Mouse (Mus musculus) forebrain, postnatal 0 days (tissue): ENCODE data around the gene Bicral. TPM values are rescaled to one million over a fixed set of nuclear protein-coding genes. Genes with fewer than 3 reads are reported as not detected.

ENCODE experiments used
- ATAC-seq: fragments of 200-750 bp; cut with Nextera tagmentation; 2 replicates; pipeline ENCODE4 v1.8.0; 2017; ENCODE audit warnings: mild to moderate bottlenecking, moderate library complexity
- DNase-seq: peaks from one replicate; pipeline ENCODE4 v3.0.0-alpha.2; 2015
- H3K27ac ChIP-seq: fragments of 300-500 bp; sonication (generic); 2 replicates; pipeline ENCODE4 v1.5.1; 2014; ENCODE audit warnings: low read depth, mild to moderate bottlenecking, antibody characterized with exemption, low read length, moderate library complexity, mixed read lengths
- H3K27me3 ChIP-seq: fragments of 300-500 bp; sonication (generic); 2 replicates; pipeline ENCODE4 v1.6.1; 2014; ENCODE audit warnings: mild to moderate bottlenecking, low read length, mixed read lengths; ENCODE audit not compliant: insufficient read depth
- H3K36me3 ChIP-seq: fragments of 300-500 bp; sonication (generic); 2 replicates; pipeline ENCODE4 v1.6.1; 2014; ENCODE audit warnings: mild to moderate bottlenecking, moderate library complexity; ENCODE audit not compliant: insufficient read depth
- H3K4me1 ChIP-seq: fragments of 300-500 bp; sonication (generic); 2 replicates; pipeline ENCODE4 v1.6.1; 2014; ENCODE audit warnings: antibody characterized with exemption; ENCODE audit not compliant: insufficient read depth
- H3K4me2 ChIP-seq: fragments of 300-500 bp; sonication (generic); 2 replicates; pipeline ENCODE4 v1.6.1; 2014; ENCODE audit warnings: low read depth, mild to moderate bottlenecking, moderate library complexity
- H3K4me3 ChIP-seq: fragments of 300-500 bp; sonication (generic); 2 replicates; pipeline ENCODE4 v1.5.1; 2014; ENCODE audit warnings: low read depth, low read length, mixed read lengths
- H3K9ac ChIP-seq: fragments of 300-500 bp; sonication (generic); 2 replicates; pipeline ENCODE4 v1.6.1; 2014; ENCODE audit warnings: mild to moderate bottlenecking
- H3K9me3 ChIP-seq: fragments of 300-500 bp; sonication (generic); 2 replicates; pipeline ENCODE4 v1.6.1; 2016; ENCODE audit warnings: low read length
- CTCF ChIP-seq: sonication (generic); IDR thresholded peaks from 2 replicates; pipeline ENCODE4 v1.5.1; 2016; ENCODE audit warnings: antibody characterized with exemption, control low read depth, low read depth
- WGBS: fragments of 180-500 bp; shearing (Covaris S2); extraction: QIAGEN DNeasy Blood & Tissue Kit; methylation state at CpG from one replicate; pipeline ENCODE4 v1.1.7; 2014; 5-methylcytosine and 5-hydroxymethylcytosine counted together
- polyA plus RNA-seq: library from polyadenylated mRNA; unstranded; fragments of >200 nt; fragmentation: Nextera tagmentation; extraction: Ambion mirVana; gene quantifications from 2 replicates; pipeline ENCODE4 v1.2.1, GENCODE M21; 2015
- total RNA-seq: library from RNA; depleted of rRNA; stranded (reverse); fragments of >200 nt; gene quantifications from 2 replicates; pipeline ENCODE4 v1.2.3, GENCODE M21; 2014; rRNA removed

The Bicral gene
- total and polyA plus RNA-seq, 2 experiments from 2014 or later: 6.7 to 36.7 TPM

GRCm38 (mm10) chr17:46758753-46759152, 99.5 kb downstream of the Bicral start:
- Histone ChIP-seq H3K27me3 (no peaks in the 10 kb centered on the region), H3K9ac (no peak overlapping the region), H3K36me3 (no peaks in the 10 kb centered on the region), H3K9me3 (no peaks in the 10 kb centered on the region), H3K4me3 (no peak overlapping the region), H3K4me2 (no peak overlapping the region), H3K27ac (no peak overlapping the region), H3K4me1 (no peaks in the 10 kb centered on the region)
- ATAC-seq (no peak), DNase-seq (no peak)
- no peak for TF ChIP-seq CTCF
- 82% methylated on average over 12 of the region's 12 CpGs for WGBS

DNA sequence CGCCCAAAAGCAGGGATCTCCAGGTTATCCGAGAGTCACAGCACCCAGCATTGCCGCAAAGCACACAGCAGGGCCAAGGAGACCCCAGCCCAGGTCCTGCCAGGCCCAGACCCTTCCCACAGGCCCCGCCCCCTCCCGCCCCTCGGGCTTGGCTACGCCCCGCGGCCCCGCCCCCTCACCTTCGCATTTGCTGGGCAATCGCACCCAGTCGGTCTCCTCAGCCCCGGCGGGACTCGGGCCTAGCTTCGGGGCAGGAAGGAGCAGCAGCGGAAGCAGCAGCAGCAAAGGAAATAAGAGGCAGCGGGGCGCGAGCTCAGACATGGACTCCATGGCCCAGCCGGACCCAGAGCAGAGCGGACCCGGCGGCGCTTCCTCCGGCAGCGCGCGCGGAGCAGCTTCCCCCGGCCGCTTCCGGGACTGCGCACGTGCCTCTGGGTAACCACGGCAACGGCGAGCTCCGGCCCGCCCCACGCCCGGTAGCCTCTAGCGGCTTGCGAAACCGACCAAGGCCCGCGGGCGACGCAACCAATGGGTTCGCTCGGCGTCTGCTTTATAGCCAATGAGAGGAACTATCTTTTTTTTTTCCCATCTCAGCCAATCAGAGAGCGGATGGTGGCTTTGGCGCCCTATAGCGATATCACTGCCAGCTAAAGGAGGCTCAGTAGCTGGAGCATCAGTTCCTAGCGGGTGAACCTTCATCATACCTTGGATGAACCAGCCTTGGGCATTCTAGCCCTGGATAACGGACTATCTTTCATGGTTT, 106.3 kb downstream of the Bicral start, which contains the start of gene Cnpy3:
TSS of gene Cnpy3 (minus strand) at position 421 of the 763 bp plus-strand sequence.
- Histone ChIP-seq H3K4me2 (peak within 1 kb of the TSS; percentile 72), H3K27me3 (no peaks in the 10 kb centered on the region), H3K9me3 (no peaks in the 10 kb centered on the region), H3K9ac (peak within 1 kb of the TSS; percentile 65), H3K4me1 (0 out of 2 replicates have a peak, but pooled peaks cover 8% of the 10 kb centered on the region), H3K4me3 (peak within 1 kb of the TSS; percentile 64), H3K36me3 (peaks cover 5% of the 10 kb centered on the region), H3K27ac (peak within 1 kb of the TSS; percentile 89)
- DNase-seq: peak; percentile 99
- 3% methylated on average over 58 of the region's 58 CpGs for WGBS
- peak; percentile 99 for ATAC-seq
- peak; percentile 6; the same call in 1 of the 2 replicates for TF ChIP-seq CTCF

GRCm38 (mm10) chr17:46751056-46751793, 107.1 kb downstream of the Bicral start:
- DNase-seq: no peak

DNA sequence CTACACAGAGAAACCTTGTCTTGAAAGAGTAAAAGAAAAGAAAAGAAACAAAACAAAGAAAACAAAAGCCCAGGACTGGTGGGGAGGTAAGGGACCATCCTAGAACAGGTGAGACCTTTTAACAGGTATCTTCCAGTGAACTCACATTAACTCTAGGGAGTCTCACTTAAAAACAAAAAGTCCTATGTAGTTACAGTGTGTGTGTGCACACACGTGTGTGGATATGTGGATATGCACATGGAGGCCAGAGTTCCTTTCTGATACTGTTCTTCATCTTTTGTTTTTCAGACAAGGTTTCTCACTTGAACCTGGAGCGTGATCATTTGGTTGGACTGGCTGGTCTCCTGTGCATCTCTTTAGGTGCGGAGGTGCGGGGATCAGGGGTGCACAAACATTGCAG, 107.7 kb downstream of the Bicral start:
- ATAC-seq: no peak
- Histone ChIP-seq H3K36me3 (peaks cover 12% of the 10 kb centered on the region), H3K4me2 (peak overlapping the region; percentile 72), H3K27ac (no peak overlapping the region), H3K27me3 (no peaks in the 10 kb centered on the region), H3K4me3 (0 out of 2 replicates have a peak overlapping the region, but pooled peaks have one; percentile 64), H3K9ac (peak overlapping the region; percentile 65; the same call in 1 of the 2 replicates), H3K4me1 (0 out of 2 replicates have a peak, but pooled peaks cover 8% of the 10 kb centered on the region), H3K9me3 (no peaks in the 10 kb centered on the region)
- TF ChIP-seq CTCF: no peak
- no peak for DNase-seq
- 90% methylated on average over 4 of the region's 4 CpGs for WGBS

More at GRCm38 (mm10) chr17:46751056-46751793, 107.1 kb downstream of the Bicral start:
- ATAC-seq: no peak; the same call in 1 of the 2 replicates
- Histone ChIP-seq H3K4me2 (peak overlapping the region; percentile 72), H3K27ac (peak overlapping the region; percentile 89), H3K9ac (peak overlapping the region; percentile 65), H3K27me3 (no peaks in the 10 kb centered on the region), H3K36me3 (peaks cover 12% of the 10 kb centered on the region), H3K9me3 (no peaks in the 10 kb centered on the region), H3K4me1 (0 out of 2 replicates have a peak, but pooled peaks cover 8% of the 10 kb centered on the region), H3K4me3 (peak overlapping the region; percentile 64)
- WGBS: 29% methylated on average over 16 of the region's 16 CpGs
- TF ChIP-seq CTCF: no peak

DNA sequence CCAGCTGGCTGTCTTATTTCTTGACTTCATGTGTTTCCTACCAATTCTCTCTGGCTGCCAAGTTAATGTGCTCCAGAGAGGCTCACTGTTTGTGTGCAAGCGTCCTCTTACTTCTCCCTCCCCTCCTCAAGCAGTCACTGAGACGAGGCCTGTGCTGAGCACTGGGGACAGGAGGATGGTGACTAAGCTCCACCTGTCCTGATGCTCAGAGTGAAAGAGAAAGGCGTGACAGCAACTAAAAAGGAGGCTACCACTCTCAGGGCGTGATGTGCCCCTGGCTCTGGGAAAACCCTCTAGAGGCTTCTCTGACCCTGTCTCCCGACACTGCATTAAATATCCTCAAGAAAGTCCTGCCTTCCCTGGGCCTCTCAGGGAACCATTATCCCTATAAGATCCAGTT, 109.0 kb downstream of the Bicral start:
- Histone ChIP-seq H3K27ac (no peak overlapping the region), H3K4me2 (no peak overlapping the region), H3K9me3 (no peaks in the 10 kb centered on the region), H3K4me1 (0 out of 2 replicates have a peak, but pooled peaks cover 8% of the 10 kb centered on the region), H3K4me3 (no peak overlapping the region), H3K9ac (no peak overlapping the region), H3K27me3 (no peaks in the 10 kb centered on the region), H3K36me3 (peaks cover 18% of the 10 kb centered on the region)
- no peak for ATAC-seq
- no peak for TF ChIP-seq CTCF
- WGBS: 86% methylated on average over 5 of the region's 5 CpGs
- no peak for DNase-seq

Other genes with a start within 250 kb of the Bicral start
- gene Ptk7, start 229.0 kb downstream of the Bicral start, total RNA-seq: 42.4 and 56.6 TPM in 2 replicates
- gene Ptk7, start 229.0 kb downstream of the Bicral start, polyA plus RNA-seq: 18.9 and 19.7 TPM in 2 replicates
- gene Klc4, start 212.5 kb downstream of the Bicral start, total RNA-seq: 31.2 and 32.7 TPM in 2 replicates
- 20.3 and 21.3 TPM in 2 replicates for gene Klc4, start 212.5 kb downstream of the Bicral start, polyA plus RNA-seq
- gene Mrpl2, start 212.3 kb downstream of the Bicral start, total RNA-seq: 51.4 and 62.9 TPM in 2 replicates
- 96.2 and 111 TPM in 2 replicates for gene Mrpl2, start 212.3 kb downstream of the Bicral start, polyA plus RNA-seq
- gene Cul7, start 208.1 kb downstream of the Bicral start, total RNA-seq: 77.0 and 89.9 TPM in 2 replicates
- gene Cul7, start 208.1 kb downstream of the Bicral start, polyA plus RNA-seq: 20.6 and 24.0 TPM in 2 replicates
- gene Rrp36, start 184.1 kb downstream of the Bicral start, total RNA-seq: 29.7 and 31.1 TPM in 2 replicates
- 39.4 and 52.1 TPM in 2 replicates for gene Rrp36, start 184.1 kb downstream of the Bicral start, polyA plus RNA-seq
- 124 and 169 TPM in 2 replicates for gene Mea1, start 179.7 kb downstream of the Bicral start, total RNA-seq
- 280 and 286 TPM in 2 replicates for gene Mea1, start 179.7 kb downstream of the Bicral start, polyA plus RNA-seq
- 71.1 and 77.3 TPM in 2 replicates for gene Klhdc3, start 177.6 kb downstream of the Bicral start, total RNA-seq
- gene Klhdc3, start 177.6 kb downstream of the Bicral start, polyA plus RNA-seq: 207 and 211 TPM in 2 replicates
- 90.5 and 103 TPM in 2 replicates for gene Ppp2r5d, start 153.4 kb downstream of the Bicral start, total RNA-seq
- gene Ppp2r5d, start 153.4 kb downstream of the Bicral start, polyA plus RNA-seq: 85.5 and 93.5 TPM in 2 replicates
- gene Pex6, start 147.0 kb downstream of the Bicral start, total RNA-seq: 36.5 and 37.9 TPM in 2 replicates
- 19.6 TPM in 2 replicates for gene Pex6, start 147.0 kb downstream of the Bicral start, polyA plus RNA-seq
- gene Gnmt, start 129.3 kb downstream of the Bicral start, total RNA-seq: not detected in 2 replicates
- 1.4 and 2.1 TPM in 2 replicates for gene Gnmt, start 129.3 kb downstream of the Bicral start, polyA plus RNA-seq
- 69.0 and 77.2 TPM in 2 replicates for gene Cnpy3, start 106.3 kb downstream of the Bicral start, total RNA-seq
- 68.2 and 69.5 TPM in 2 replicates for gene Cnpy3, start 106.3 kb downstream of the Bicral start, polyA plus RNA-seq
- gene Ptcra, start 94.8 kb downstream of the Bicral start, total RNA-seq: not detected in 2 replicates
- gene Ptcra, start 94.8 kb downstream of the Bicral start, polyA plus RNA-seq: 0.23 TPM in 1 of 2 replicates, not detected in the other
- gene 2310039H08Rik, start 85.8 kb downstream of the Bicral start, total RNA-seq: 39.8 and 42.7 TPM in 2 replicates
- 67.1 and 88.8 TPM in 2 replicates for gene 2310039H08Rik, start 85.8 kb downstream of the Bicral start, polyA plus RNA-seq
- 62.9 and 64.4 TPM in 2 replicates for gene Rpl7l1, start 75.8 kb downstream of the Bicral start, total RNA-seq
- 73.4 and 83.1 TPM in 2 replicates for gene Rpl7l1, start 75.8 kb downstream of the Bicral start, polyA plus RNA-seq
- 46.2 and 63.4 TPM in 2 replicates for gene Tbcc, start 32.2 kb upstream of the Bicral start, total RNA-seq
- gene Tbcc, start 32.2 kb upstream of the Bicral start, polyA plus RNA-seq: 52.2 and 53.0 TPM in 2 replicates
- gene Prph2, start 52.0 kb upstream of the Bicral start, total RNA-seq: 0.14 TPM in 1 of 2 replicates, not detected in the other
- not detected in 2 replicates for gene Prph2, start 52.0 kb upstream of the Bicral start, polyA plus RNA-seq
- gene Ubr2, start 152.1 kb upstream of the Bicral start, total RNA-seq: 22.0 and 23.1 TPM in 2 replicates
- 4.3 and 7.8 TPM in 2 replicates for gene Ubr2, start 152.1 kb upstream of the Bicral start, polyA plus RNA-seq